In the genomic region with DNA sequence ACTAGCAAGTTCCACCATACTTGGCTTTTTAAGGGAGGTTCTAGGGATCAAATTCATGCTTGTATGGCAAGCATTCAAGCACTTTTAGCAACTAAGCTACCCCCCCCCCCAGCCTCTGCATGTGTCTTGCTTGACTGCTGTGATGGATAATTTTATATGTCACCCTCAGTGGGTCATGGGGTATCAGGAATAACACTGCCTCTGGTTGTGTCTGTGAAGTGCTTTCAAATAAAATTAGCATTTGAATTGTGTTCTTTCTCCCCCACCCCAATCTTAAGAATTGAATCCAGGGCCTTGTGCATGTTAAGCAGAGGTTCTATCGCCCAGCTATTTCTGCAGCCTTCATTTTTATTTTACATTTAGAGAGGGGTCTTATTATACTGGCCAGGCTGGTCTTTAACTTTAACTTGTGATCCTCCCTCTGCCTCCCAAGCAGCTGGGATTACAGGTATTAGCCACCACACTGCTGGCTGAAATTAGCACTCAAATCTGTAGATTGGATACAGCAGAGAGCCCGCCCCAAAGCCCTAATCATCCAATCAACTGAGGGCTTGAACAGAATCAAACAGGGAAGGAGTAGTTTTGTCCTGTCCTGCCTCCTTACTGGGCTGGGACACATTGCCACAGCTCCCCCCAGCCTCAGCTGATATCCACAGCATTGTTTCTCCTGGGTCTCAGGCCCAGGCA, we compare ENCODE assay signal across 22 mouse cellular contexts. TPM values are rescaled to one million over a fixed set of nuclear protein-coding genes. Genes with fewer than 3 reads are reported as not detected.
DNase-seq lines count a peak whose midpoint lies in the region; ATAC-seq lines count a peak whose summit lies in the region.
"Had no signal": no experiment of that assay in that cellular context is flagged by ENCODE, and none has a peak within 500 bp of the region (broad histone marks: within the 10 kb centered on the region; RNA-seq: fewer than 3 reads in every experiment).

No protein-coding gene starts in this region.

- no peaks in the 10 kb centered on the region for H3K27me3 ChIP-seq in forebrain, embryonic 11.5 days (ENCODE audit: control insufficient read depth, insufficient read depth, low read length)
- no peaks in the 10 kb centered on the region for H3K27me3 ChIP-seq in forebrain, embryonic 10.5 days (ENCODE audit: poor library complexity, severe bottlenecking)
- H3K27me3 ChIP-seq in midbrain, embryonic 12.5 days = no peaks in the 10 kb centered on the region; the same call in 1 of the 2 replicates
- no peaks in the 10 kb centered on the region; the same call in 1 of the 2 replicates for H3K27me3 ChIP-seq in midbrain, embryonic 10.5 days (ENCODE audit: low read depth, poor library complexity, severe bottlenecking)
- H3K27me3 ChIP-seq in forebrain, embryonic 13.5 days = no peaks in the 10 kb centered on the region
- H3K27me3 ChIP-seq in forebrain, embryonic 16.5 days (replicated peaks; ENCODE audit: control insufficient read depth, insufficient read depth, low read length) = no peaks in the 10 kb centered on the region
- H3K27me3 ChIP-seq in midbrain, embryonic 16.5 days (ENCODE audit: control insufficient read depth, insufficient read depth, low read depth, low read length) = no peaks in the 10 kb centered on the region
- H3K27me3 ChIP-seq: embryonic facial prominence, embryonic 12.5 days; embryonic facial prominence, embryonic 15.5 days; hindbrain, embryonic 12.5 days had no signal

- no peaks in the 10 kb centered on the region for H3K9me3 ChIP-seq in forebrain, embryonic 11.5 days (ENCODE audit: control insufficient read depth, low read length)
- no peaks in the 10 kb centered on the region for H3K9me3 ChIP-seq in forebrain, embryonic 10.5 days
- H3K9me3 ChIP-seq in midbrain, embryonic 12.5 days = no peaks in the 10 kb centered on the region
- no peaks in the 10 kb centered on the region for H3K9me3 ChIP-seq in midbrain, embryonic 10.5 days (replicated peaks)
- H3K9me3 ChIP-seq in forebrain, embryonic 13.5 days (replicated peaks) = no peaks in the 10 kb centered on the region
- no peaks in the 10 kb centered on the region for H3K9me3 ChIP-seq in forebrain, embryonic 16.5 days (ENCODE audit: control insufficient read depth, low read length)
- H3K9me3 ChIP-seq in midbrain, embryonic 16.5 days (replicated peaks; ENCODE audit: control insufficient read depth, low read length, poor library complexity, severe bottlenecking) = no peaks in the 10 kb centered on the region
- H3K9me3 ChIP-seq: embryonic facial prominence, embryonic 12.5 days; embryonic facial prominence, embryonic 15.5 days; heart, embryonic 10.5 days; hindbrain, embryonic 12.5 days had no signal

- no peaks in the 10 kb centered on the region for H3K4me1 ChIP-seq in forebrain, embryonic 11.5 days (replicated peaks; ENCODE audit: control insufficient read depth, insufficient read depth, low read length)
- H3K4me1 ChIP-seq in forebrain, embryonic 10.5 days = peaks cover 10% of the 10 kb centered on the region
- H3K4me1 ChIP-seq in midbrain, embryonic 12.5 days = peaks cover 11% of the 10 kb centered on the region
- H3K4me1 ChIP-seq in midbrain, embryonic 10.5 days = peaks cover 21% of the 10 kb centered on the region
- peaks cover 24% of the 10 kb centered on the region for H3K4me1 ChIP-seq in forebrain, embryonic 13.5 days
- H3K4me1 ChIP-seq in forebrain, embryonic 16.5 days (replicated peaks; ENCODE audit: control insufficient read depth, insufficient read depth, low read length) = peaks cover 37% of the 10 kb centered on the region
- peaks cover under 1% of the 10 kb centered on the region; the same call in 1 of the 2 replicates for H3K4me1 ChIP-seq in midbrain, embryonic 16.5 days (ENCODE audit: control insufficient read depth, insufficient read depth, low read length)
- H3K4me1 ChIP-seq: embryonic facial prominence, embryonic 12.5 days; embryonic facial prominence, embryonic 15.5 days; heart, embryonic 10.5 days had no signal

- ATAC-seq in forebrain, embryonic 11.5 days (replicated peaks; ENCODE audit: low FRiP score) = 0 out of 2 replicates have a peak, but pooled peaks have one; percentile 5
- ATAC-seq in midbrain, embryonic 12.5 days (ENCODE audit: low FRiP score, low read depth) = peak; percentile 47; the same call in 1 of the 2 replicates
- ATAC-seq in forebrain, embryonic 13.5 days = peak; percentile 51; the same call in 1 of the 2 replicates
- ATAC-seq in forebrain, embryonic 16.5 days = peak; percentile 59
- no peak for ATAC-seq in inflammation-experienced regulatory T-cells, adult 6 months
- no peak for ATAC-seq in midbrain, embryonic 16.5 days
- ATAC-seq: intestine, embryonic 16.5 days had no signal

- H3K9ac ChIP-seq in forebrain, embryonic 11.5 days (ENCODE audit: low read length) = no peak overlapping the region
- H3K9ac ChIP-seq in midbrain, embryonic 12.5 days (replicated peaks) = no peak overlapping the region
- H3K9ac ChIP-seq in forebrain, embryonic 13.5 days = no peak overlapping the region
- no peak overlapping the region for H3K9ac ChIP-seq in forebrain, embryonic 16.5 days (replicated peaks; ENCODE audit: low read depth, low read length)
- H3K9ac ChIP-seq in midbrain, embryonic 16.5 days (ENCODE audit: low read depth, low read length) = no peak overlapping the region
- H3K9ac ChIP-seq: embryonic facial prominence, embryonic 12.5 days; embryonic facial prominence, embryonic 15.5 days; hindbrain, embryonic 12.5 days had no signal

- H3K4me3 ChIP-seq in forebrain, embryonic 11.5 days (ENCODE audit: low read depth, low read length) = no peak overlapping the region
- no peak overlapping the region for H3K4me3 ChIP-seq in forebrain, embryonic 10.5 days
- H3K4me3 ChIP-seq in midbrain, embryonic 12.5 days = no peak overlapping the region
- H3K4me3 ChIP-seq in midbrain, embryonic 10.5 days = no peak overlapping the region
- no peak overlapping the region for H3K4me3 ChIP-seq in forebrain, embryonic 13.5 days
- H3K4me3 ChIP-seq in forebrain, embryonic 16.5 days (replicated peaks; ENCODE audit: low read length) = no peak overlapping the region
- H3K4me3 ChIP-seq in midbrain, embryonic 16.5 days (ENCODE audit: low read depth, low read length) = no peak overlapping the region
- H3K4me3 ChIP-seq: embryonic facial prominence, embryonic 12.5 days; embryonic facial prominence, embryonic 15.5 days; heart, adult 2 months; heart, embryonic 10.5 days; hindbrain, embryonic 12.5 days had no signal

- no peaks in the 10 kb centered on the region for H3K36me3 ChIP-seq in forebrain, embryonic 11.5 days (ENCODE audit: control insufficient read depth, insufficient read depth, low read length)
- H3K36me3 ChIP-seq in forebrain, embryonic 10.5 days (replicated peaks) = no peaks in the 10 kb centered on the region
- H3K36me3 ChIP-seq in midbrain, embryonic 12.5 days = no peaks in the 10 kb centered on the region
- no peaks in the 10 kb centered on the region for H3K36me3 ChIP-seq in midbrain, embryonic 10.5 days
- H3K36me3 ChIP-seq in forebrain, embryonic 13.5 days (ENCODE audit: poor library complexity, severe bottlenecking) = no peaks in the 10 kb centered on the region
- H3K36me3 ChIP-seq in forebrain, embryonic 16.5 days (ENCODE audit: control insufficient read depth, insufficient read depth) = no peaks in the 10 kb centered on the region
- H3K36me3 ChIP-seq in midbrain, embryonic 16.5 days (ENCODE audit: control insufficient read depth, insufficient read depth, low read length) = no peaks in the 10 kb centered on the region
- H3K36me3 ChIP-seq: embryonic facial prominence, embryonic 12.5 days; embryonic facial prominence, embryonic 15.5 days; heart, embryonic 10.5 days; hindbrain, embryonic 12.5 days had no signal

- no peak overlapping the region for H3K27ac ChIP-seq in forebrain, embryonic 11.5 days (ENCODE audit: low read depth, low read length)
- H3K27ac ChIP-seq in forebrain, embryonic 10.5 days = no peak overlapping the region
- no peak overlapping the region for H3K27ac ChIP-seq in midbrain, embryonic 12.5 days (replicated peaks)
- no peak overlapping the region for H3K27ac ChIP-seq in midbrain, embryonic 10.5 days (replicated peaks)
- H3K27ac ChIP-seq in forebrain, embryonic 13.5 days = no peak overlapping the region
- H3K27ac ChIP-seq in forebrain, embryonic 16.5 days (ENCODE audit: low read length) = peak overlapping the region; percentile 61
- no peak overlapping the region for H3K27ac ChIP-seq in midbrain, embryonic 16.5 days (ENCODE audit: low read length)
- H3K27ac ChIP-seq: embryonic facial prominence, embryonic 12.5 days; embryonic facial prominence, embryonic 15.5 days; heart, adult 2 months; heart, embryonic 10.5 days; hindbrain, embryonic 12.5 days had no signal

- WGBS in forebrain, embryonic 11.5 days = 48% methylated on average over 2 of the region's 2 CpGs
- WGBS in forebrain, embryonic 10.5 days = 66% methylated on average over 2 of the region's 2 CpGs
- 47% methylated on average over 2 of the region's 2 CpGs for WGBS in midbrain, embryonic 12.5 days
- 62% methylated on average over 2 of the region's 2 CpGs for WGBS in midbrain, embryonic 10.5 days
- 41% methylated on average over 2 of the region's 2 CpGs for WGBS in forebrain, embryonic 13.5 days
- 55% methylated on average over 2 of the region's 2 CpGs for WGBS in forebrain, embryonic 16.5 days
- 45% methylated on average over 2 of the region's 2 CpGs for WGBS in midbrain, embryonic 16.5 days

- no peak for DNase-seq in forebrain, embryonic 11.5 days (ENCODE audit: low spot score)
- no peak for DNase-seq in forebrain, embryonic 10.5 days (ENCODE audit: extremely low spot score, low spot score)
- DNase-seq in midbrain, embryonic 10.5 days (ENCODE audit: low spot score) = no peak
- DNase-seq: adrenal gland, postnatal 10 days; adrenal gland, postnatal 36 days; cerebellum, adult 11 months; cerebellum, adult 2 months; cerebellum, adult 9-11 months; cerebellum, postnatal 25 days; gastrocnemius, postnatal 10 days; gastrocnemius, postnatal 36 days; heart, adult 2 months had no signal

- H3K4me2 ChIP-seq in forebrain, embryonic 11.5 days (ENCODE audit: low read depth, low read length, severe bottlenecking) = no peak overlapping the region
- no peak overlapping the region for H3K4me2 ChIP-seq in midbrain, embryonic 12.5 days (replicated peaks)
- H3K4me2 ChIP-seq in forebrain, embryonic 13.5 days = no peak overlapping the region
- H3K4me2 ChIP-seq in forebrain, embryonic 16.5 days (ENCODE audit: low read length) = no peak overlapping the region
- H3K4me2 ChIP-seq in midbrain, embryonic 16.5 days (ENCODE audit: low read length) = no peak overlapping the region
- H3K4me2 ChIP-seq: embryonic facial prominence, embryonic 12.5 days; embryonic facial prominence, embryonic 15.5 days; hindbrain, embryonic 12.5 days had no signal

RNA-seq across cellular contexts. Expression of a gene that starts 36.6 kb away (rescaled TPM):
- 3.2 and 4.0 TPM in 2 replicates for polyA plus RNA-seq in forebrain, embryonic 11.5 days (2014; fragmentation: Nextera tagmentation; extraction: Ambion mirVana)
- 8.6 and 9.5 TPM in 2 replicates for polyA plus RNA-seq in forebrain, embryonic 10.5 days (2016; fragmentation: Nextera tagmentation; extraction: Ambion mirVana)
- polyA plus RNA-seq in midbrain, embryonic 12.5 days (2016; fragmentation: Nextera tagmentation; extraction: Ambion mirVana) = 8.1 TPM in 2 replicates
- 2.1 and 4.2 TPM in 2 replicates for polyA plus RNA-seq in midbrain, embryonic 10.5 days (2016; fragmentation: Nextera tagmentation; extraction: Ambion mirVana)
- 12.0 and 14.1 TPM in 2 replicates for polyA plus RNA-seq in forebrain, embryonic 13.5 days (2015; fragmentation: Nextera tagmentation; extraction: Ambion mirVana)
- polyA plus RNA-seq in forebrain, embryonic 16.5 days (2015; fragmentation: Nextera tagmentation; extraction: Ambion mirVana) = 17.1 and 24.3 TPM in 2 replicates
- polyA plus RNA-seq in inflammation-experienced regulatory T-cells, adult 6 months (2017; shearing (Covaris generic)) = not detected
- polyA plus RNA-seq in midbrain, embryonic 16.5 days (2015; fragmentation: Nextera tagmentation; extraction: Ambion mirVana) = 26.0 and 34.0 TPM in 2 replicates
- polyA plus RNA-seq: heart, adult 2 months had no signal

Comparison
In these comparisons a context has a peak if more than half of its experiments do, and no peak if none do; other contexts are left out.
1. ATAC-seq: peak in forebrain, embryonic 11.5 days (single experiment), midbrain, embryonic 12.5 days (single experiment), forebrain, embryonic 13.5 days (single experiment) and forebrain, embryonic 16.5 days (single experiment); none in inflammation-experienced regulatory T-cells, adult 6 months (single experiment) and midbrain, embryonic 16.5 days (single experiment).